21 mouse cellular contexts compared by ENCODE assay signal in genomic region chr5:9043582-9044267, GRCm38 (mm10). TPM values are rescaled to one million over a fixed set of nuclear protein-coding genes. Genes with fewer than 3 reads are reported as not detected.
A peak's percentile ranks its signal among the peaks of the same experiment; 100 is the strongest.
DNase-seq lines count a peak whose midpoint lies in the region; ATAC-seq and TF ChIP-seq lines count a peak whose summit lies in the region.
"Had no signal": no experiment of that assay in that cellular context is flagged by ENCODE, and none has a peak within 500 bp of the region (broad histone marks: within the 10 kb centered on the region; RNA-seq: fewer than 3 reads in every experiment).

No protein-coding gene starts in this region.

- no peak for DNase-seq in forebrain, postnatal 0 days
- no peak for DNase-seq in liver, embryonic 11.5 days (ENCODE audit: low spot score)
- DNase-seq in A20 (ENCODE audit: low read depth, low spot score): peak; percentile 18
- no peak for DNase-seq in gastrocnemius, adult 18-20 months (ENCODE audit: low spot score)
- DNase-seq: adrenal gland, adult 2 months; B cell, adult 2 months; cerebellum, adult 18-20 months; gastrocnemius, postnatal 10 days; heart, postnatal 36 days; kidney, postnatal 14 days; left cerebral cortex, postnatal 4 days; right cerebral cortex, adult 18-20 months had no signal

- H3K4me2 ChIP-seq in forebrain, embryonic 12.5 days: no peak overlapping the region
- no peak overlapping the region for H3K4me2 ChIP-seq in forebrain, postnatal 0 days (ENCODE audit: low read depth)
- no peak overlapping the region for H3K4me2 ChIP-seq in liver, embryonic 16.5 days (ENCODE audit: low read depth, low read length)
- H3K4me2 ChIP-seq in liver, embryonic 11.5 days: no peak overlapping the region
- no peak overlapping the region for H3K4me2 ChIP-seq in intestine, embryonic 16.5 days (ENCODE audit: low read depth, low read length)
- H3K4me2 ChIP-seq in heart, embryonic 11.5 days: no peak overlapping the region
- H3K4me2 ChIP-seq: embryonic facial prominence, embryonic 15.5 days; heart, embryonic 12.5 days; liver, embryonic 15.5 days had no signal

- H3K9me3 ChIP-seq in forebrain, embryonic 12.5 days: no peaks in the 10 kb centered on the region
- H3K9me3 ChIP-seq in forebrain, postnatal 0 days (ENCODE audit: low read length): no peaks in the 10 kb centered on the region
- H3K9me3 ChIP-seq in liver, embryonic 16.5 days (replicated peaks; ENCODE audit: control insufficient read depth, low read length): no peaks in the 10 kb centered on the region
- no peaks in the 10 kb centered on the region for H3K9me3 ChIP-seq in liver, embryonic 11.5 days (ENCODE audit: control insufficient read depth, low read length)
- H3K9me3 ChIP-seq in intestine, embryonic 16.5 days (ENCODE audit: control insufficient read depth, low read length): no peaks in the 10 kb centered on the region
- no peaks in the 10 kb centered on the region for H3K9me3 ChIP-seq in heart, embryonic 11.5 days (replicated peaks; ENCODE audit: control insufficient read depth, low read length)
- H3K9me3 ChIP-seq: embryonic facial prominence, embryonic 15.5 days; heart, embryonic 12.5 days; liver, embryonic 15.5 days had no signal

- H3K9ac ChIP-seq in forebrain, embryonic 12.5 days: no peak overlapping the region
- no peak overlapping the region for H3K9ac ChIP-seq in forebrain, postnatal 0 days
- no peak overlapping the region for H3K9ac ChIP-seq in liver, embryonic 16.5 days (ENCODE audit: low read depth, low read length)
- H3K9ac ChIP-seq in liver, embryonic 11.5 days (ENCODE audit: low read depth, low read length): no peak overlapping the region
- H3K9ac ChIP-seq in intestine, embryonic 16.5 days (ENCODE audit: low read depth, low read length): no peak overlapping the region
- H3K9ac ChIP-seq in heart, embryonic 11.5 days (ENCODE audit: low read depth, low read length): no peak overlapping the region
- H3K9ac ChIP-seq: embryonic facial prominence, embryonic 15.5 days; heart, embryonic 12.5 days; liver, embryonic 15.5 days had no signal

- no peak overlapping the region for H3K27ac ChIP-seq in forebrain, embryonic 12.5 days
- no peak overlapping the region for H3K27ac ChIP-seq in forebrain, postnatal 0 days (ENCODE audit: low read depth, low read length)
- H3K27ac ChIP-seq in liver, embryonic 16.5 days (ENCODE audit: low read length): no peak overlapping the region
- no peak overlapping the region for H3K27ac ChIP-seq in liver, embryonic 11.5 days (ENCODE audit: low read depth, low read length)
- no peak overlapping the region for H3K27ac ChIP-seq in intestine, embryonic 16.5 days (ENCODE audit: low read length)
- H3K27ac ChIP-seq in heart, embryonic 11.5 days (ENCODE audit: low read depth, low read length): no peak overlapping the region
- H3K27ac ChIP-seq: liver, embryonic 15.5 days had no signal

- 70% methylated on average over 8 of the region's 8 CpGs for WGBS in forebrain, embryonic 12.5 days
- 78% methylated on average over 8 of the region's 8 CpGs for WGBS in forebrain, postnatal 0 days
- 60% methylated on average over 8 of the region's 8 CpGs for WGBS in liver, embryonic 16.5 days (ENCODE audit: insufficient replicate concordance)
- WGBS in liver, embryonic 11.5 days: 77% methylated on average over 8 of the region's 8 CpGs
- WGBS in intestine, embryonic 16.5 days: 80% methylated on average over 8 of the region's 8 CpGs
- 77% methylated on average over 8 of the region's 8 CpGs for whole genome bisulfite sequencing in heart, embryonic 11.5 days (ENCODE audit: insufficient replicate concordance)

- no peaks in the 10 kb centered on the region for H3K36me3 ChIP-seq in forebrain, embryonic 12.5 days (replicated peaks)
- H3K36me3 ChIP-seq in forebrain, postnatal 0 days (ENCODE audit: insufficient read depth): no peaks in the 10 kb centered on the region
- H3K36me3 ChIP-seq in liver, embryonic 16.5 days (ENCODE audit: control insufficient read depth, insufficient read depth): no peaks in the 10 kb centered on the region
- H3K36me3 ChIP-seq in liver, embryonic 11.5 days (ENCODE audit: control insufficient read depth, insufficient read depth, low read length): no peaks in the 10 kb centered on the region
- no peaks in the 10 kb centered on the region for H3K36me3 ChIP-seq in intestine, embryonic 16.5 days (ENCODE audit: control insufficient read depth, insufficient read depth, low read length)
- no peaks in the 10 kb centered on the region for H3K36me3 ChIP-seq in heart, embryonic 11.5 days (ENCODE audit: control insufficient read depth, insufficient read depth, low read length)
- H3K36me3 ChIP-seq: embryonic facial prominence, embryonic 15.5 days; heart, embryonic 12.5 days; liver, embryonic 15.5 days had no signal

- no peak overlapping the region for H3K4me3 ChIP-seq in forebrain, embryonic 12.5 days (replicated peaks)
- no peak overlapping the region for H3K4me3 ChIP-seq in forebrain, postnatal 0 days (ENCODE audit: low read depth, low read length)
- H3K4me3 ChIP-seq in liver, embryonic 16.5 days (ENCODE audit: low read depth, low read length): no peak overlapping the region
- no peak overlapping the region for H3K4me3 ChIP-seq in liver, embryonic 11.5 days (ENCODE audit: low read depth, low read length)
- no peak overlapping the region for H3K4me3 ChIP-seq in intestine, embryonic 16.5 days (ENCODE audit: low read length)
- no peak overlapping the region for H3K4me3 ChIP-seq in heart, embryonic 11.5 days (ENCODE audit: low read depth, low read length)
- H3K4me3 ChIP-seq: embryonic facial prominence, embryonic 15.5 days; heart, embryonic 12.5 days; liver, embryonic 15.5 days had no signal

- TF ChIP-seq CTCF in forebrain, postnatal 0 days (IDR thresholded peaks at IDR 0.05; ENCODE audit: low read depth): no peak

- no peaks in the 10 kb centered on the region for H3K27me3 ChIP-seq in forebrain, embryonic 12.5 days
- H3K27me3 ChIP-seq in forebrain, postnatal 0 days (ENCODE audit: insufficient read depth, low read length): no peaks in the 10 kb centered on the region
- H3K27me3 ChIP-seq in liver, embryonic 16.5 days (ENCODE audit: control insufficient read depth, insufficient read depth, low read depth, low read length): no peaks in the 10 kb centered on the region
- no peaks in the 10 kb centered on the region for H3K27me3 ChIP-seq in liver, embryonic 11.5 days (replicated peaks; ENCODE audit: control insufficient read depth, insufficient read depth, low read length)
- no peaks in the 10 kb centered on the region for H3K27me3 ChIP-seq in intestine, embryonic 16.5 days (replicated peaks; ENCODE audit: control insufficient read depth, insufficient read depth, low read length)
- H3K27me3 ChIP-seq in heart, embryonic 11.5 days (ENCODE audit: control insufficient read depth, insufficient read depth, low read length): no peaks in the 10 kb centered on the region
- H3K27me3 ChIP-seq: embryonic facial prominence, embryonic 15.5 days; heart, embryonic 12.5 days; liver, embryonic 15.5 days had no signal

- H3K4me1 ChIP-seq in forebrain, embryonic 12.5 days: peaks cover 11% of the 10 kb centered on the region
- H3K4me1 ChIP-seq in forebrain, postnatal 0 days (ENCODE audit: insufficient read depth): no peaks in the 10 kb centered on the region
- no peaks in the 10 kb centered on the region; the same call in 1 of the 2 replicates for H3K4me1 ChIP-seq in liver, embryonic 16.5 days (ENCODE audit: control insufficient read depth, low read depth, low read length)
- H3K4me1 ChIP-seq in liver, embryonic 11.5 days (replicated peaks; ENCODE audit: control insufficient read depth, insufficient read depth, low read length): no peaks in the 10 kb centered on the region
- H3K4me1 ChIP-seq in intestine, embryonic 16.5 days (ENCODE audit: control insufficient read depth, insufficient read depth, low read length): no peaks in the 10 kb centered on the region
- H3K4me1 ChIP-seq in heart, embryonic 11.5 days (ENCODE audit: control insufficient read depth, insufficient read depth, low read length): no peaks in the 10 kb centered on the region
- H3K4me1 ChIP-seq: heart, embryonic 12.5 days had no signal

- 0 out of 2 replicates have a peak, but pooled peaks have one; percentile 27 for ATAC-seq in forebrain, embryonic 12.5 days (ENCODE audit: low FRiP score)
- no peak for ATAC-seq in forebrain, postnatal 0 days
- ATAC-seq in liver, embryonic 16.5 days (ENCODE audit: low read depth): 0 out of 2 replicates have a peak, but pooled peaks have one; percentile 14
- no peak for ATAC-seq in liver, embryonic 11.5 days (replicated peaks; ENCODE audit: low FRiP score)
- ATAC-seq in intestine, embryonic 16.5 days: peak; percentile 39; the same call in 1 of the 2 replicates
- ATAC-seq in heart, embryonic 11.5 days (replicated peaks; ENCODE audit: insufficient number of reproducible peaks, low FRiP score, low TSS enrichment): no peak
- ATAC-seq: forebrain, embryonic 16.5 days; inflammation-experienced regulatory T-cells, adult 6 months had no signal

RNA-seq across cellular contexts. Expression of gene Crot, which starts 46.6 kb away (rescaled TPM):
- 27.8 and 28.0 TPM in 2 replicates for polyA plus RNA-seq in forebrain, embryonic 12.5 days (2016; fragmentation: Nextera tagmentation; extraction: Ambion mirVana)
- 21.5 and 23.4 TPM in 2 replicates for total RNA-seq in forebrain, postnatal 0 days (2014; rRNA removed)
- polyA plus RNA-seq in forebrain, postnatal 0 days (2015; fragmentation: Nextera tagmentation; extraction: Ambion mirVana): 20.0 and 20.2 TPM in 2 replicates
- 68.8 and 68.9 TPM in 2 replicates for polyA plus RNA-seq in liver, embryonic 16.5 days (2015; fragmentation: Nextera tagmentation; extraction: Ambion mirVana)
- polyA plus RNA-seq in liver, embryonic 11.5 days (2014; fragmentation: Nextera tagmentation; extraction: Ambion mirVana): 35.6 and 42.6 TPM in 2 replicates
- 63.0 and 77.2 TPM in 2 replicates for polyA plus RNA-seq in intestine, embryonic 16.5 days (2015; fragmentation: Nextera tagmentation; extraction: Ambion mirVana)
- total RNA-seq in gastrocnemius, adult 18-20 months (2021): 10 to 100 TPM; 26.6 to 26.7 TPM
- 35.8 and 37.9 TPM in 2 replicates for polyA plus RNA-seq in heart, embryonic 11.5 days (2014; fragmentation: Nextera tagmentation; extraction: Ambion mirVana)

RNA-seq across cellular contexts. Expression of gene Tmem243, which starts 56.7 kb away (rescaled TPM):
- polyA plus RNA-seq in forebrain, embryonic 12.5 days (2016; fragmentation: Nextera tagmentation; extraction: Ambion mirVana): 25.8 and 26.3 TPM in 2 replicates
- total RNA-seq in forebrain, postnatal 0 days (2014; rRNA removed): 3.5 and 5.5 TPM in 2 replicates
- 10.7 and 12.0 TPM in 2 replicates for polyA plus RNA-seq in forebrain, postnatal 0 days (2015; fragmentation: Nextera tagmentation; extraction: Ambion mirVana)
- polyA plus RNA-seq in liver, embryonic 16.5 days (2015; fragmentation: Nextera tagmentation; extraction: Ambion mirVana): 5.0 and 6.9 TPM in 2 replicates
- 11.8 and 14.3 TPM in 2 replicates for polyA plus RNA-seq in liver, embryonic 11.5 days (2014; fragmentation: Nextera tagmentation; extraction: Ambion mirVana)
- polyA plus RNA-seq in intestine, embryonic 16.5 days (2015; fragmentation: Nextera tagmentation; extraction: Ambion mirVana): 5.3 and 10.5 TPM in 2 replicates
- total RNA-seq in gastrocnemius, adult 18-20 months (2021): 10 to 100 TPM in 1 of 2 experiments, 1 to 10 TPM in 1; 9.7 to 11.0 TPM
- 8.7 and 11.4 TPM in 2 replicates for polyA plus RNA-seq in heart, embryonic 11.5 days (2014; fragmentation: Nextera tagmentation; extraction: Ambion mirVana)

Comparison
In these comparisons a context has a peak if more than half of its experiments do, and no peak if none do; other contexts are left out.
1. ATAC-seq: peak in forebrain, embryonic 12.5 days (single experiment), liver, embryonic 16.5 days (single experiment) and intestine, embryonic 16.5 days (single experiment); none in forebrain, postnatal 0 days (single experiment), liver, embryonic 11.5 days (single experiment) and heart, embryonic 11.5 days (single experiment).